Mouse (Mus musculus): ENCODE measurements around the gene Lmf1.
A peak's percentile ranks its signal among the peaks of the same experiment; 100 is the strongest.

Gene Lmf1

GRCm38 (mm10) chr17:25578920-25579319, at the start of gene Lmf1:
TSS of gene Lmf1 (plus strand) at chr17:25579085.
- DNase-seq (ENCODE audit: low spot score): peak; percentile 97

- DNase-seq (ENCODE audit: low spot score): no peak
These were observed 48.4 kb upstream of the Lmf1 start for GRCm38 (mm10) chr17:25530357-25531022.

- peak; percentile 59 for DNase-seq (ENCODE audit: low spot score)
These were observed 39.7 kb upstream of the Lmf1 start for GRCm38 (mm10) chr17:25538945-25539875.

GRCm38 (mm10) chr17:25540731-25541130, 38.2 kb upstream of the Lmf1 start:
- no peak for DNase-seq (ENCODE audit: low spot score)

- no peak for DNase-seq (ENCODE audit: low spot score)
These were observed 37.1 kb upstream of the Lmf1 start for GRCm38 (mm10) chr17:25541768-25542167.

GRCm38 (mm10) chr17:25547026-25547425, 31.9 kb upstream of the Lmf1 start:
- no peak for DNase-seq (ENCODE audit: low spot score)

GRCm38 (mm10) chr17:25550020-25550419, 28.9 kb upstream of the Lmf1 start:
- no peak for DNase-seq (ENCODE audit: low spot score)

GRCm38 (mm10) chr17:25551313-25551712, 27.6 kb upstream of the Lmf1 start:
- no peak for DNase-seq (ENCODE audit: low spot score)

GRCm38 (mm10) chr17:25555159-25555558, 23.7 kb upstream of the Lmf1 start:
- DNase-seq (ENCODE audit: low spot score): no peak

- DNase-seq (ENCODE audit: low spot score): no peak
These were observed 22.9 kb upstream of the Lmf1 start for GRCm38 (mm10) chr17:25555666-25556629.

GRCm38 (mm10) chr17:25556630-25557354, 22.1 kb upstream of the Lmf1 start:
- no peak for DNase-seq (ENCODE audit: low spot score)

- DNase-seq (ENCODE audit: low spot score): no peak
These were observed 19.3 kb upstream of the Lmf1 start for GRCm38 (mm10) chr17:25559634-25560033.

GRCm38 (mm10) chr17:25560554-25561222, 18.2 kb upstream of the Lmf1 start:
- DNase-seq (ENCODE audit: low spot score): no peak

- DNase-seq (ENCODE audit: low spot score): no peak
These were observed 17.5 kb upstream of the Lmf1 start for GRCm38 (mm10) chr17:25561223-25562028.

GRCm38 (mm10) chr17:25564481-25564880, 14.4 kb upstream of the Lmf1 start:
- no peak for DNase-seq (ENCODE audit: low spot score)

GRCm38 (mm10) chr17:25565244-25565643, 13.6 kb upstream of the Lmf1 start:
- no peak for DNase-seq (ENCODE audit: low spot score)

GRCm38 (mm10) chr17:25565860-25566600, 12.9 kb upstream of the Lmf1 start:
- DNase-seq (ENCODE audit: low spot score): no peak

GRCm38 (mm10) chr17:25567261-25567660, 11.6 kb upstream of the Lmf1 start:
- no peak for DNase-seq (ENCODE audit: low spot score)

GRCm38 (mm10) chr17:25567745-25568144, 11.1 kb upstream of the Lmf1 start:
- DNase-seq (ENCODE audit: low spot score): peak; percentile 52
